Mouse (Mus musculus) embryonic fibroblast, embryonic 13.5 days (primary cell): ENCODE data around the gene Mip.

Experiments used
- CTCF ChIP-seq: IDR thresholded peaks from 2 replicates; pipeline ENCODE4 v1.5.1; 2011; ENCODE audit warnings: mild to moderate bottlenecking, control low read depth, low read length, moderate library complexity, borderline replicate concordance; ENCODE audit not compliant: insufficient read depth
- POLR2A ChIP-seq: IDR thresholded peaks from 2 replicates; pipeline ENCODE4 v1.6.1; 2011; ENCODE audit warnings: low read depth, mild to moderate bottlenecking, control low read depth, low read length, moderate library complexity

- TF ChIP-seq CTCF (no peak), POLR2A (no peak)
These were observed 4.9 kb downstream of the Mip start for GRCm38 (mm10) chr10:128230582-128230981.
